Comparison of ENCODE assay signal across 20 mouse cellular contexts in the genomic region with DNA sequence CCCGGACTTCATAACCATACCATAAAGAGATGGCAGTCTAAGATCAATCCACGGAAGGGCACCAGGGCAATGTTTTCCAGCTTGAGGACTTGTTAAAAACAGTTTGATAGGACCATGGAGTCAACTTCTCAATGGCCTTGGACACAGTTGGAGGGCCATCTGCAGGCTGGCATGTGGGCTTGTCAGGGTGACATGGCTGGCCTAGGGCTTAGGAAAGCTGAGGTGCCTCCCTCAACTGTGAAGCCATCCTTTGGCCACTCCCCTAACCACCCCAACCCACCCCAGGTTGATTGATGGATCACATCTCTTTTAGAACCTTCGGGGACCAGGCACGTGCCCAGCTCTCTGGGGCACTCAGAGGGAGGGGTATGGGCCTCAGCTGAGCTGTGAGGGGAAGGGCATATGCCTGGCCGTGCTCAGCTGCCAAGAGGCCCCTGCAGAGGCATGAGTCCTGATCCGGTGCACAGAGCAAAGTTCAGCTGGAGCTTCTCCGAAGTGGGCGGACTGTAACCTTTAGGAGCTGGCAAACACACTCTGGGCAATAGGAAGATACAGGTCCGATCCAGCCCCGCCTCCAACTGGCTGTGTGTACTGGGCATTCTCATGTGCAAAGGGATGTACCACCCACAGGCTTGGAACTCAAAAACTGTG. TPM values are rescaled to one million over a fixed set of nuclear protein-coding genes. Genes with fewer than 3 reads are reported as not detected.
DNase-seq lines count a peak whose midpoint lies in the region; ATAC-seq lines count a peak whose summit lies in the region.
"Had no signal": no experiment of that assay in that cellular context is flagged by ENCODE, and none has a peak within 500 bp of the region (broad histone marks: within the 10 kb centered on the region; RNA-seq: fewer than 3 reads in every experiment).

No protein-coding gene starts in this region.

- no peak for ATAC-seq in kidney, embryonic 14.5 days (ENCODE audit: low FRiP score, low TSS enrichment)
- peak; percentile 27; the same call in 1 of the 2 replicates for ATAC-seq in stomach, embryonic 16.5 days (ENCODE audit: insufficient read depth, low FRiP score)
- no peak for ATAC-seq in midbrain, embryonic 13.5 days
- ATAC-seq: forebrain, embryonic 13.5 days had no signal

- no peaks in the 10 kb centered on the region for H3K9me3 ChIP-seq in kidney, embryonic 14.5 days (ENCODE audit: control insufficient read depth, low read length)
- no peaks in the 10 kb centered on the region for H3K9me3 ChIP-seq in stomach, embryonic 16.5 days (replicated peaks; ENCODE audit: control insufficient read depth, low read length)
- H3K9me3 ChIP-seq in midbrain, embryonic 13.5 days: no peaks in the 10 kb centered on the region
- H3K9me3 ChIP-seq: embryonic facial prominence, embryonic 15.5 days; forebrain, embryonic 13.5 days; heart, embryonic 13.5 days; hindbrain, embryonic 15.5 days; limb, embryonic 13.5 days had no signal

- no peak overlapping the region for H3K4me2 ChIP-seq in kidney, embryonic 14.5 days (replicated peaks; ENCODE audit: low read depth, low read length)
- no peak overlapping the region for H3K4me2 ChIP-seq in stomach, embryonic 16.5 days (ENCODE audit: low read depth, low read length)
- H3K4me2 ChIP-seq in midbrain, embryonic 13.5 days (replicated peaks): no peak overlapping the region
- H3K4me2 ChIP-seq: embryonic facial prominence, embryonic 15.5 days; forebrain, embryonic 13.5 days; heart, embryonic 13.5 days; hindbrain, embryonic 15.5 days; limb, embryonic 13.5 days; midbrain, embryonic 11.5 days had no signal

- no peak overlapping the region for H3K4me3 ChIP-seq in kidney, embryonic 14.5 days (ENCODE audit: low read length)
- H3K4me3 ChIP-seq in stomach, embryonic 16.5 days (replicated peaks; ENCODE audit: low read length): no peak overlapping the region
- no peak overlapping the region for H3K4me3 ChIP-seq in midbrain, embryonic 13.5 days (replicated peaks)
- H3K4me3 ChIP-seq: embryonic facial prominence, embryonic 15.5 days; forebrain, embryonic 13.5 days; heart, embryonic 13.5 days; hindbrain, embryonic 15.5 days; limb, embryonic 13.5 days; myocyte had no signal

- H3K4me1 ChIP-seq in kidney, embryonic 14.5 days (ENCODE audit: control insufficient read depth, insufficient read depth, low read length): peaks cover 3% of the 10 kb centered on the region; the same call in 1 of the 2 replicates
- H3K4me1 ChIP-seq in stomach, embryonic 16.5 days (ENCODE audit: control insufficient read depth, insufficient read depth, low read length): peaks cover 11% of the 10 kb centered on the region
- peaks cover 9% of the 10 kb centered on the region for H3K4me1 ChIP-seq in midbrain, embryonic 13.5 days (replicated peaks)
- H3K4me1 ChIP-seq: embryonic facial prominence, embryonic 15.5 days; hindbrain, embryonic 15.5 days; limb, embryonic 13.5 days had no signal

- H3K27me3 ChIP-seq in kidney, embryonic 14.5 days (ENCODE audit: control insufficient read depth, insufficient read depth, low read length): no peaks in the 10 kb centered on the region
- no peaks in the 10 kb centered on the region for H3K27me3 ChIP-seq in stomach, embryonic 16.5 days (ENCODE audit: control insufficient read depth, insufficient read depth, low read length)
- no peaks in the 10 kb centered on the region for H3K27me3 ChIP-seq in midbrain, embryonic 13.5 days
- H3K27me3 ChIP-seq: embryonic facial prominence, embryonic 15.5 days; forebrain, embryonic 13.5 days; hindbrain, embryonic 15.5 days; limb, embryonic 13.5 days had no signal

- no peak overlapping the region for H3K27ac ChIP-seq in kidney, embryonic 14.5 days (ENCODE audit: low read depth, low read length)
- no peak overlapping the region for H3K27ac ChIP-seq in stomach, embryonic 16.5 days (ENCODE audit: low read length)
- no peak overlapping the region for H3K27ac ChIP-seq in midbrain, embryonic 13.5 days
- H3K27ac ChIP-seq: embryonic facial prominence, embryonic 15.5 days; forebrain, embryonic 13.5 days; heart, embryonic 13.5 days; hindbrain, embryonic 15.5 days; limb, embryonic 13.5 days had no signal

- WGBS in kidney, embryonic 14.5 days: 53% methylated on average over 10 of the region's 10 CpGs
- WGBS in stomach, embryonic 16.5 days: 56% methylated on average over 10 of the region's 10 CpGs
- WGBS in midbrain, embryonic 13.5 days: 76% methylated on average over 10 of the region's 10 CpGs

- no peak overlapping the region for H3K9ac ChIP-seq in kidney, embryonic 14.5 days (ENCODE audit: low read depth, low read length)
- H3K9ac ChIP-seq in stomach, embryonic 16.5 days (ENCODE audit: low read length): no peak overlapping the region
- H3K9ac ChIP-seq in midbrain, embryonic 13.5 days (replicated peaks): no peak overlapping the region
- H3K9ac ChIP-seq: embryonic facial prominence, embryonic 15.5 days; forebrain, embryonic 13.5 days; heart, embryonic 13.5 days; hindbrain, embryonic 15.5 days; limb, embryonic 13.5 days had no signal

- peak; percentile 95 for DNase-seq in kidney, adult 11 months
- peak; percentile 86 for DNase-seq in kidney, adult 18-20 months
- DNase-seq in kidney, postnatal 25 days: peak; percentile 86 to 94
- DNase-seq in layer of hippocampus, adult 9-11 months: no peak
- no peak for DNase-seq in cerebellum, postnatal 25 days
- DNase-seq: adrenal gland, adult 2 months; cerebellum, adult 9-10 months; lung, postnatal 14 days; thymus, postnatal 4 days had no signal

- H3K36me3 ChIP-seq in kidney, embryonic 14.5 days (ENCODE audit: control insufficient read depth, insufficient read depth, low read length): no peaks in the 10 kb centered on the region
- H3K36me3 ChIP-seq in stomach, embryonic 16.5 days (ENCODE audit: control insufficient read depth, insufficient read depth, low read length): no peaks in the 10 kb centered on the region
- H3K36me3 ChIP-seq in midbrain, embryonic 13.5 days: no peaks in the 10 kb centered on the region
- H3K36me3 ChIP-seq: embryonic facial prominence, embryonic 15.5 days; heart, embryonic 13.5 days; hindbrain, embryonic 15.5 days; limb, embryonic 13.5 days had no signal

RNA-seq across cellular contexts. Expression of gene Etnk2, which starts 12.4 kb away (rescaled TPM):
- 1.7 and 2.0 TPM in 2 replicates for polyA plus RNA-seq in kidney, embryonic 14.5 days (2014; fragmentation: Nextera tagmentation; extraction: Ambion mirVana)
- polyA plus RNA-seq in stomach, embryonic 16.5 days (2015; fragmentation: Nextera tagmentation; extraction: Ambion mirVana): 4.5 and 4.7 TPM in 2 replicates
- 7.3 and 7.6 TPM in 2 replicates for polyA plus RNA-seq in midbrain, embryonic 13.5 days (2015; fragmentation: Nextera tagmentation; extraction: Ambion mirVana)

RNA-seq across cellular contexts. Expression of gene Ren1, which starts 25.5 kb away (rescaled TPM):
- 50.2 and 92.1 TPM in 2 replicates for polyA plus RNA-seq in kidney, embryonic 14.5 days (2014; fragmentation: Nextera tagmentation; extraction: Ambion mirVana)
- 2.0 and 3.6 TPM in 2 replicates for polyA plus RNA-seq in stomach, embryonic 16.5 days (2015; fragmentation: Nextera tagmentation; extraction: Ambion mirVana)
- not detected in 2 replicates for polyA plus RNA-seq in midbrain, embryonic 13.5 days (2015; fragmentation: Nextera tagmentation; extraction: Ambion mirVana)
- polyA plus RNA-seq: forebrain, embryonic 13.5 days; midbrain, embryonic 11.5 days; myocyte; spleen, adult 2 months had no signal

RNA-seq across cellular contexts. Expression of gene Sox13, which starts 48.4 kb away (rescaled TPM):
- 13.8 and 16.2 TPM in 2 replicates for polyA plus RNA-seq in kidney, embryonic 14.5 days (2014; fragmentation: Nextera tagmentation; extraction: Ambion mirVana)
- polyA plus RNA-seq in stomach, embryonic 16.5 days (2015; fragmentation: Nextera tagmentation; extraction: Ambion mirVana): 5.2 and 5.6 TPM in 2 replicates
- 12.5 and 13.9 TPM in 2 replicates for polyA plus RNA-seq in midbrain, embryonic 13.5 days (2015; fragmentation: Nextera tagmentation; extraction: Ambion mirVana)

RNA-seq across cellular contexts. Expression of gene Kiss1, which starts 54.1 kb away (rescaled TPM):
- not detected in 2 replicates for polyA plus RNA-seq in kidney, embryonic 14.5 days (2014; fragmentation: Nextera tagmentation; extraction: Ambion mirVana)
- not detected in 2 replicates for polyA plus RNA-seq in stomach, embryonic 16.5 days (2015; fragmentation: Nextera tagmentation; extraction: Ambion mirVana)
- not detected in 2 replicates for polyA plus RNA-seq in midbrain, embryonic 13.5 days (2015; fragmentation: Nextera tagmentation; extraction: Ambion mirVana)
- polyA plus RNA-seq: adrenal gland, adult 2 months; forebrain, embryonic 13.5 days; heart, embryonic 13.5 days; limb, embryonic 13.5 days; midbrain, embryonic 11.5 days; myocyte; spleen, adult 2 months had no signal

Comparison
In these comparisons a context has a peak if more than half of its experiments do, and no peak if none do; other contexts are left out.
1. DNase-seq: peak in kidney, adult 11 months (single experiment), kidney, adult 18-20 months (single experiment) and kidney, postnatal 25 days (2 of 2); none in layer of hippocampus, adult 9-11 months (single experiment) and cerebellum, postnatal 25 days (0 of 2).
2. RNA of gene Ren1, which starts 25.5 kb away (polyA plus RNA-seq): 50.2 to 92.1 TPM in kidney, embryonic 14.5 days; 2.0 to 3.6 TPM in stomach, embryonic 16.5 days and not detected in midbrain, embryonic 13.5 days; every median in the first group is over 10 times any median in the second.